Mouse (Mus musculus) intestine, embryonic 16.5 days (tissue): ENCODE results near the gene Morc2a. TPM values are rescaled to one million over a fixed set of nuclear protein-coding genes. Genes with fewer than 3 reads are reported as not detected.

ENCODE experiments used
- ATAC-seq: fragments of 200-750 bp; cut with Nextera tagmentation; 2 replicates; pipeline ENCODE4 v1.8.0; 2017; ENCODE audit warnings: moderate TSS enrichment, moderate library complexity
- H3K27ac ChIP-seq: fragments of 300-500 bp; sonication (generic); 2 replicates; pipeline ENCODE4 v1.5.1; 2014; ENCODE audit warnings: mild to moderate bottlenecking, low read length
- H3K27me3 ChIP-seq: fragments of 300-500 bp; sonication (generic); replicated peaks from 2 replicates; pipeline ENCODE4 v1.6.1; 2014; ENCODE audit warnings: low read length, control low read depth, mixed read lengths; ENCODE audit not compliant: control insufficient read depth, insufficient read depth
- H3K36me3 ChIP-seq: fragments of 300-500 bp; sonication (generic); 2 replicates; pipeline ENCODE4 v1.6.1; 2014; ENCODE audit warnings: low read length, control low read depth; ENCODE audit not compliant: control insufficient read depth, insufficient read depth
- H3K4me1 ChIP-seq: fragments of 300-500 bp; sonication (generic); 2 replicates; pipeline ENCODE4 v1.6.1; 2014; ENCODE audit warnings: low read length, control low read depth, mixed read lengths; ENCODE audit not compliant: control insufficient read depth, insufficient read depth
- H3K4me2 ChIP-seq: fragments of 300-500 bp; sonication (generic); 2 replicates; pipeline ENCODE4 v1.6.1; 2014; ENCODE audit warnings: low read depth, low read length, control low read depth
- H3K4me3 ChIP-seq: fragments of 300-500 bp; sonication (generic); 2 replicates; pipeline ENCODE4 v1.5.1; 2014; ENCODE audit warnings: mild to moderate bottlenecking, low read length
- H3K9ac ChIP-seq: fragments of 300-500 bp; sonication (generic); 2 replicates; pipeline ENCODE4 v1.6.1; 2014; ENCODE audit warnings: low read depth, low read length
- H3K9me3 ChIP-seq: fragments of 300-500 bp; sonication (generic); 2 replicates; pipeline ENCODE4 v1.6.1; 2016; ENCODE audit warnings: low read length, control low read depth; ENCODE audit not compliant: control insufficient read depth
- WGBS: fragments of 180-500 bp; shearing (Covaris S2); extraction: QIAGEN DNeasy Blood & Tissue Kit; methylation state at CpG from one replicate; pipeline ENCODE4 v1.1.7; 2014; 5-methylcytosine and 5-hydroxymethylcytosine counted together
- polyA plus RNA-seq: library from polyadenylated mRNA; unstranded; fragments of >200 nt; fragmentation: Nextera tagmentation; extraction: Ambion mirVana; gene quantifications from 2 replicates; pipeline ENCODE4 v1.2.1, GENCODE M21; 2015

Gene Morc2a
- polyA plus RNA-seq, 1 experiment from 2014 or later: 17.1 TPM

DNA sequence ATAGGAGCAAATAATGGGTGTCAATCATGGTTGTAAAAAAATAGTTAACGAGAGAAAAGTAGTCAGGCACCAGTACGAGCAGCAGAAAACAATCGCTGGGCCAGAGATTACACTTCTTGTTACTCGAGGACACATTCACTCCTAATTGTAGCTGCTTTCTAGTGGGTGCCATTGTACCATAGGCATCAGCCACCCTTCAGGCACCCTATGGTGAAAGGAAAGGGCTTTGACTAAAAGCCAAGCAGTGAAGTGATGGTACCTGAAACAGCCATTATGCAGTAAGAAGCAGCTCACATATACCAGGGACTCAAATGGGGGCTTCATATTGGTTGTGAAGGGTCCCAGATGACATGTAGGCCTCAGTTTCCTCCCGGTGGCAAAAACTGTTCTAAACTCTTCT is 1.3 kb upstream of the Morc2a start:
- Histone ChIP-seq H3K4me1 (peaks cover 10% of the 10 kb centered on the region), H3K4me3 (peak overlapping the region; percentile 80), H3K9me3 (peaks cover 8% of the 10 kb centered on the region; the same call in 1 of the 2 replicates), H3K36me3 (peaks cover 23% of the 10 kb centered on the region), H3K27me3 (no peaks in the 10 kb centered on the region), H3K9ac (peak overlapping the region; percentile 92), H3K4me2 (peak overlapping the region; percentile 91), H3K27ac (no peak overlapping the region; the same call in 1 of the 2 replicates)
- 86% methylated on average over 5 of the region's 5 CpGs for WGBS
- ATAC-seq: no peak

DNA sequence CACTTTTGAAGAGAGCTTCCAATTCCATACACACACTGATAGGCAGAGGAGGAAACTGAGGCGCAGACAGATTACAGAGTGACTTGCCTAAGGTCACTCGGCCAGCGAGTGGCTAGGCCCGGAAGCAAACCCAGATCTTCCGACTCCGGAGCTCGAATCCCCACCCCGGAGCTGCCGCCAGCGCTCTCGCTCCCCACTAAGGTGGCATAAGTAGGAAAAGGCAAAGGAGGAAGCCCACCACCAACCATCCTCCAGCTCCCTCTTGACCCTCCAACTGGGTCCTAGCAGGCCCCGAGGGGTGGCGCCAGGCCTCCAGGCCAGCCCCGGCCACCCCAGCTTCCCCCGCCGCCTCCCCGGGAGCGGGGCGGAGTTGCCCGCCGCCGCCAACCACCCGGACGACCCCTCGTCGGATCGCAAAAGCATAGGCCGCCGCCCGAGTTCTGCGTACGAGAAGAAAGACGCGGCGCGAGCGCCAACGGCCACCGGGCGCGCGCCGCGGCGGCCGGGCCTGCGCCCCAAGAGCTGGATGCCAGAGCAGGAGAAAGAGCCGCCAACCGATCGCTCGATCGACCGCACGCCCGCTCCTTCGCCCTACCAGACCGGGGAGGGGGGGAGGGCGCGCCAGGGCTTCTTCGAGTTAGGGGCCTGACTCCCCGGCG is 557 bp upstream of the Morc2a start:
- peaks cover 10% of the 10 kb centered on the region for H3K4me1 ChIP-seq
- peak overlapping the region; percentile 96 for H3K27ac ChIP-seq
- WGBS: under 1% methylated on average over 48 of the region's 62 CpGs
- peak; percentile 51 for ATAC-seq
- peak overlapping the region; percentile 80 for H3K4me3 ChIP-seq
- peak overlapping the region; percentile 91 for H3K4me2 ChIP-seq
- H3K27me3 ChIP-seq: no peaks in the 10 kb centered on the region
- H3K9me3 ChIP-seq: peaks cover 5% of the 10 kb centered on the region; the same call in 1 of the 2 replicates
- H3K9ac ChIP-seq: peak overlapping the region; percentile 92
- peaks cover 19% of the 10 kb centered on the region for H3K36me3 ChIP-seq

DNA sequence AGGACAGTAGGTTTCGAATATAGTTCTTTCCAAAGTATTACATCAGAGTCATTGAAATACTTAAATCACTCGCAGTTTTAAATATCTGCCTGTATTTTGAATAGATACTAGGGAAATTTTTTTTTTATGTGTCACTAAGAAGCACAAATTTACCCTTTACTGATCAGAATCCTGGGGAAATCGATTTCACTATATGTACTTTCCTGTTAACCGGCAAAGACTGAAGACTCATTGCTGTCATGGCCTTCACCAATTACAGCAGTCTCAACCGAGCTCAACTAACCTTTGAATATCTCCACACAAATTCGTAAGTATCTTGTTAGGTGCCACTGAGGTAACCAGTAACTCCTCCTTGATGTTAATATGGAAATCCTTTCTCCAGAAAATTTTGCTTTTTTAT is 1.1 kb downstream of the Morc2a start:
- Histone ChIP-seq H3K4me1 (peaks cover 10% of the 10 kb centered on the region), H3K4me2 (peak overlapping the region; percentile 91), H3K9ac (no peak overlapping the region), H3K9me3 (peaks cover 4% of the 10 kb centered on the region; the same call in 1 of the 2 replicates), H3K4me3 (peak overlapping the region; percentile 80), H3K36me3 (peaks cover 10% of the 10 kb centered on the region), H3K27me3 (no peaks in the 10 kb centered on the region), H3K27ac (no peak overlapping the region)
- WGBS: 94% methylated on average over 6 of the region's 6 CpGs
- ATAC-seq: no peak

DNA sequence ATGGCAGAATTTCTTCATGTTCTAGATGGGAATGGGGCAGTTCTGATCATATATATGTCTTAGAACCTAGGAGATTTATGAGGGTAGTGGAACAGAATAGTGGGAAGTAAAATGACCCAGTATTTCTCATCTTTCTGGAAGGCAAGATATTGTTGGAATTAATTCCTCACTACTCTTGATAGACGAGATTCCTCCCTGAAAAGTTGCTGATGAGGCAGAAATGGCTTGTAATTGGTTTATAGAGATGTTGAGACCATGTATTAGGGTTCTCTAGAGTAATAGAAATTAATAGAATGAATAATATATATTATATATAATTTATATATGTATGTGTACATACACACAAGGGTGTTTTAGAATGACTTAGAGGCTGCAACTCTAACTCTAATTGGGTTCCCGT is 13.0 kb downstream of the Morc2a start:
- H3K4me3 ChIP-seq: no peak overlapping the region
- H3K4me1 ChIP-seq: no peaks in the 10 kb centered on the region
- no peak overlapping the region for H3K4me2 ChIP-seq
- no peaks in the 10 kb centered on the region for H3K27me3 ChIP-seq
- 94% methylated on average over 2 of the region's 2 CpGs for WGBS
- H3K9me3 ChIP-seq: no peaks in the 10 kb centered on the region
- no peak overlapping the region for H3K27ac ChIP-seq
- H3K36me3 ChIP-seq: peaks cover 7% of the 10 kb centered on the region; the same call in 1 of the 2 replicates
- H3K9ac ChIP-seq: no peak overlapping the region
- no peak for ATAC-seq

DNA sequence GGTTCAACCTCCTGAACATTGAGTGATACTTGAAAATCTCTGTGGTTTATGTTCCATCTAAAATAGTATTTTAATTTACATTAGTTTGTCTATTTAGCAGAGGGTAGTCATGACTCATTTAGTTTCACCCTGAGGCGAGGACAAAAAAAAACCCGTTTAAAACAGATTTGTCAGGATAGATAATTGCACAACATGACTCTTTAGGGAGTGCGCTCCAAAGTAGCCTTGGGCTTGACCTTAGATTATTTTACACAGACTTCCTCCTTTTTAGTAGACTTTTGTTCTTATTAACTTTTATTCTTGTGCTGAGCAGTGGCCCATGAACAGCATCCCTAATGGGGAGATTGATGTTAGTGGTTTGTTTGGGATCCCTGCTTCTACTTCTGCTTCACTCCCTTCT is 18.5 kb downstream of the Morc2a start:
- H3K4me2 ChIP-seq: no peak overlapping the region
- no peak overlapping the region for H3K9ac ChIP-seq
- WGBS: 87% methylated on average over 3 of the region's 3 CpGs
- H3K9me3 ChIP-seq: no peaks in the 10 kb centered on the region
- H3K27ac ChIP-seq: no peak overlapping the region
- H3K36me3 ChIP-seq: peaks cover 12% of the 10 kb centered on the region
- ATAC-seq: no peak
- H3K4me1 ChIP-seq: no peaks in the 10 kb centered on the region
- no peaks in the 10 kb centered on the region for H3K27me3 ChIP-seq
- H3K4me3 ChIP-seq: no peak overlapping the region

DNA sequence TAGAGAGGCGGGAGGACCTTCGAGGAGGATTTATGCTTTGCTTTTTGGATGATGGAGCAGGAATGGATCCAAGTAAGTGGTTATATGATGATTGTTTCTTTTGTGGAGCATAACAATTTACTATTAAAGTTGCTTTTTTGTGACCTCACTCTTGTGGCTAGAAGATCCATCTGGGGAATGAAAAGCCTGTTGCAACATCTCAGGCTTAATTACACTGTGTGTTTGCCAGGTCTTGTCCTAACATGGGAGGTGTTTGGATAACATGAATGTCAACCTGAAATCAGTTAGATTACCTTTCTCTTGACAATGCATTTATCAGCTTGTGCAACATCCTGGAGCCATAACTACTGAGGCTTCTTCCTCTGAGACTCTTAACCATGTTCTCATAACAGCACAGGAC is 19.8 kb downstream of the Morc2a start:
- no peak for ATAC-seq
- no peak overlapping the region for H3K27ac ChIP-seq
- H3K9ac ChIP-seq: no peak overlapping the region
- no peak overlapping the region for H3K4me3 ChIP-seq
- H3K4me1 ChIP-seq: no peaks in the 10 kb centered on the region
- no peak overlapping the region for H3K4me2 ChIP-seq
- H3K27me3 ChIP-seq: no peaks in the 10 kb centered on the region
- WGBS: 95% methylated on average over 2 of the region's 2 CpGs
- no peaks in the 10 kb centered on the region for H3K9me3 ChIP-seq
- peaks cover 9% of the 10 kb centered on the region; the same call in 1 of the 2 replicates for H3K36me3 ChIP-seq

DNA sequence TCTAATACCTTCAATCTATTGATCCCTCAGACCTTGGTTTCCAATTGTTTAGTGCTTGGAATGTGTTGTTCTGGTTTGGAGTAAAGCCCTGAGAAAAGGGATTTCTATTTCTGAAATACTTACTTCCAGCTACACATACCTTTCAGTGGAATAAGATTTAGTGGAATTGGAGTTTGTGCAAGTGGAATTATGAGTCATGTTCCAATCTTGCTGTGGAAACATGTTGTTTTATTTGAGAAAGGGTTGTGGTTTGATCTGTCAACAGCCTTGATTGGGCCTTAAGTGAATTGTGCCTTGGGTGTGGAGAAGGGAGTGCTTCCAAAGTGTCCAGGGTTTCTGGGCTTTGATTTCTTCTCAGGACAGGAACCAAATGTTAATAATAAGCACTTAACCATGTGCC is 20.9 kb downstream of the Morc2a start:
- ATAC-seq: no peak
- Histone ChIP-seq H3K27ac (no peak overlapping the region), H3K9me3 (no peaks in the 10 kb centered on the region), H3K9ac (no peak overlapping the region), H3K27me3 (no peaks in the 10 kb centered on the region), H3K4me1 (no peaks in the 10 kb centered on the region), H3K36me3 (peaks cover 9% of the 10 kb centered on the region; the same call in 1 of the 2 replicates), H3K4me2 (no peak overlapping the region), H3K4me3 (no peak overlapping the region)

DNA sequence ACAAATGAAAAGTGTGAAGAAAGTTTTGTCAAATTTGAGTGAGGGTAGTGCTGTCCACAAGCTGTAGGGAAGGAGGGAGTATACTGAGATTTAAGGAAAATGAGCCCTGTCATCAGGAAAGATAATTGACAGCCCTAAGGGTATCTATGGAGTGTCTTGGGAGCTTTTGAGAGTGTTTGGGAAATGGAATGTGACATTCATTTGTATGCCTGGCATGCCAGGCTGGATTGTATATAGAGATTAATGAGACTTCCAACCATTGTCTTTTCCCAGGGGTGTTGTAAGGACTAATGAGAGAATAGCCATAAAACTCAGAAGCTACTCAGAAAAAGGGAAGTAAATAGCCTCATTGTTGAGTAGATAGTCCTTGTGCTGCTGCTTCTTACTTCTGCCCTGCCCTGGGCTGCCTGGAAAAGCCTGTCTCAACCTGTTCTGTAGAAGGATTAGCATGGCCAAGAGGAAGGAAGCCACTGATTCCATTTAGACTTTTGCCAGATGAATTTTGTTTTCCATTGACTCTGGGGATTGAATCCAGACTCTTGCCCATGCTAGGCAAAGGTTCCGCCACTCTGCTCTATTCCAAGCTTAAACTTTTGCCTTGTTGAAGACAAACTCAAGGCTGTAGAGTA is 22.1 kb downstream of the Morc2a start:
- H3K9me3 ChIP-seq: no peaks in the 10 kb centered on the region
- H3K27ac ChIP-seq: no peak overlapping the region
- no peaks in the 10 kb centered on the region for H3K4me1 ChIP-seq
- no peaks in the 10 kb centered on the region for H3K27me3 ChIP-seq
- no peak overlapping the region for H3K4me2 ChIP-seq
- H3K36me3 ChIP-seq: peaks cover 9% of the 10 kb centered on the region; the same call in 1 of the 2 replicates
- H3K9ac ChIP-seq: no peak overlapping the region
- ATAC-seq: no peak
- no peak overlapping the region for H3K4me3 ChIP-seq
- WGBS: 91% methylated on average over 1 of the region's 1 CpGs

DNA sequence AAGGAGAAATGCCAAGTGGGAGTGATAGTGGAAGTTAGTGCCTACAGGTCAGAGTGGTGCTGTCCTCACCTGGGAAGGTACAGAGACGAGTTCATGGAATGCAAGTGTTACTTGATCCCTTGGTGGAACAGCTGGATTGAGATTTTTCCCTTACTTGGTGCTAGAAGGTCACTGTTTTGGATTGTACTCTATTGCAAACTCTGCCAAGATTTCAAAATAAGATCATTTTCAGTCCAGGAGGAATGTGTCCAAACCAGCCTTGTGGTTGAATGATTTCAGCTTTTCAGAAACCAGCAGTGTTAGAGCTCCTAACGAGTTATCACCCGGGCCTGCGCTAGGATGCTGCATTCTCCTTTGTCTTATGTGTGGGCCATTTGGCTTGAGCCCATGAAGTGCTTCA is 25.6 kb downstream of the Morc2a start:
- no peak for ATAC-seq
- Histone ChIP-seq H3K4me1 (no peaks in the 10 kb centered on the region), H3K9me3 (no peaks in the 10 kb centered on the region), H3K4me2 (no peak overlapping the region), H3K9ac (no peak overlapping the region), H3K4me3 (no peak overlapping the region), H3K36me3 (peaks cover 5% of the 10 kb centered on the region; the same call in 1 of the 2 replicates), H3K27me3 (no peaks in the 10 kb centered on the region), H3K27ac (no peak overlapping the region)
- WGBS: 89% methylated on average over 4 of the region's 4 CpGs
